Mouse (Mus musculus) WW6 (cell line): ENCODE data around the gene Slc5a12.

Source experiments
- DNase-seq: peaks from one replicate; pipeline ENCODE4 v3.0.0-alpha.2; 2013; ENCODE audit warnings: low read depth, low spot score

The Slc5a12 gene

DNA sequence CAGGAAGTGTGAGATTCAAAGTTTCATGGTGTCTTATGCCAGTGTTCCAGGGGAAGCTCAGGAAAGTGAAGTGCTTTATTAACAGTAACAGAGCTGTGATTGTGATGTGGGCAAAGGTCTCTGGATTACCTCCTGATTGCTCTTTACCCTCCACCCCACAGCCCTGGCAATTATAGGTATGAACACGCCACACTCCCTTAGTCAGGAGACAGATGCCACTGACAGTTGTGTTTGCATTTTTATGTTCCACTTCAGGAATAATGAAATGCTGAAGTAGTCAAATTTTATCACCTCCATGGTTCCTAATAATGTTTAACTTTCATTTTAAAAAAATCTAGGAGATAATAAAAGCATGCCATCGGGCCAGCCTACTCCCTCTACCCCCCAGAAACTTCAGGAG, at the start of gene Slc5a12:
Gene Slc5a12, plus strand, starts transcription at position 367 of the 400 bp plus-strand sequence.
- no peak for DNase-seq

DNA sequence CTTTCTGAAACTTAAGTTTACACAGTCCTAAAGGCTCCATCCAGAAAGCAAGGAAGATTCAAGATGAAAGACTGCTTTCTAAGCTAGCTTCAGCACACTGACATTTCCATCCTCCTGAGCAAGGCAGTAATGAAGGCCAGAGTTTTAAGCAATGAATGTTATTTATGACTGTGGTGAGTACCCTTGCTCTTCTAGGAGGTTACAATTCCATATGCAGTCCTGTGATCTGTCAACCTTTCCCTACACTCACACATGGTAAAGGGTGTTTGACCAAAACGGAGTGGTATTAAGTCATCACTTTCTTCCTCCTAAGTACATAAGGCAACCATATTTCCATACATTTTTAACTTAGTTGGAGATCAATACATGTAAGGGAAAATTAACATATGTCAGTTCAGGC, 41.0 kb upstream of the Slc5a12 start:
- no peak for DNase-seq

- DNase-seq: no peak
Measured at GRCm38 (mm10) chr2:110562621-110563020, 34.5 kb upstream of the Slc5a12 start.

- DNase-seq: peak; percentile 9
Measured at GRCm38 (mm10) chr2:110564673-110565627, 32.1 kb upstream of the Slc5a12 start.

DNA sequence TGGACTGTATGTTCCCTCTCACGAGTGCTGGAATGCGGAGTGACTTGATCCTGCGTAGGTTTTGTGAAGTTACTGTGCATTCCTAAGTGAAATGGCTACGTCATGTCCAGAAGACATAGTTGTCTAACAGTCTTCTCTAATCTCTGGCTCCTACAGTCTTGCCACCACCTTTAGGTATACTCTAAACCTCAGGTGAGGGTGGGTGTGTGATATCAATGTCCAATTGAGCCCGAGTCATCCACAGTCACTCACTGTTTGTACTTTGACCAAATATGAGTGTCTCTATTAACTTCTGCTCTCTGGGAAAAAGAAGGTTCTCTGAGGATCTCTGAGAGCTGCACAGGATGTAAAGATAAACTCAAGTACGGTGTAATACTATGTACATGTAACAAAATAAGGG, 10.4 kb upstream of the Slc5a12 start:
- DNase-seq: no peak

GRCm38 (mm10) chr2:110590007-110590406, 7.1 kb upstream of the Slc5a12 start:
- DNase-seq: no peak

DNA sequence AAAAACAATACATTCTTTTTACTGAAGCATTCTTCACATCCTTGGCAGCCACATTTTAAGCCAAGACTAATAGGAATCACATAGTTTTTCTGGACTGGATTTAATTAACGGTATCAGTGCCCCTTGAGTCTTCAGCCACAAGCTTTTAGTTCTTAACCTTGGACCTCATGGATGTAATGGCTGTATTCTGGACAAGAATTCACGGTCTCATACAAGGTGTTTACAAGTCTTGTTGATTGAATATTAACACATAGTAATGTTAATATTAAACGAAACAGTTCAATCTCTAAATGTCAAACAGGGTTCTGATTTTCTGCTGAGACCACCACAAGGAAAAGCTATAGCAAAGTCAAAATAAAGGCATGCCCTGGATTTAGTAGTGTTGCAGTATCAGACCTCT, 4.8 kb upstream of the Slc5a12 start:
- DNase-seq: no peak

DNA sequence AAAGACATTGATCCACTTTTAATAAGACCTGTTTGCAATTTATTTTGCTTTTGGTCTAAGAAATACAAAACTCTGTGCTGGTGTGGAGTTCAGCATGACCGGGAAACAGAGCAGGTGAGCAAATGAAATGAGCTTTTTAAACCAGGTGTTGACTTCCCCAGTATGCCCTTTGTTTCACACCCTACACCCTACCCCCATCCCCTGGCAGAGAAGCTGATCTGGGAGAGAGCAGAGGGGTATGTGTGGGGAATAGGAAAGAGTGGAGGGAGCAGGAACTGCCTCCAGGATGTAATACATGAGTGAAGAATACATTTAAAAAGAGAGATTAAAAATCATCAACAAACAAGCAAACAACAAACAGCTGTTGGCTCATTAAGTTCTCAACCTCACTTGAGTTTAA, 47.3 kb downstream of the Slc5a12 start:
- no peak for DNase-seq

DNA sequence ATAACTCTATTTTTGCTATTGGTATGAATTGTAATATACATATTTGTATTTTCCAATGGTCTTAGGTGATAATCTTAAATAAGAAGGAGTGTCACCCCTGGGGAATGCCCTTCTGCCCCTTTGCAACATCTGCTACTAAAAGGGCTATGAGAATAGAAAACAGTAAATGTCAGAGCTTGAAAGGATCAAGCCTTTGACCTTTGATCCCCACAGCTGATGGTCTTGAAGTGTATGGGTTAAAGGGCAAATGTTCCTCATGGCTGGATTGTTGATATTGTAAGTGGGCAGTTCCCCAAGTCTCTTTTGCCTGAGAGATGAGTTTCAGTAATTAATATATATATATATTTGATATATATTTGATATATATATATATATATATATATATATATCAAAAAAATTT, 47.7 kb downstream of the Slc5a12 start:
- no peak for DNase-seq

DNA sequence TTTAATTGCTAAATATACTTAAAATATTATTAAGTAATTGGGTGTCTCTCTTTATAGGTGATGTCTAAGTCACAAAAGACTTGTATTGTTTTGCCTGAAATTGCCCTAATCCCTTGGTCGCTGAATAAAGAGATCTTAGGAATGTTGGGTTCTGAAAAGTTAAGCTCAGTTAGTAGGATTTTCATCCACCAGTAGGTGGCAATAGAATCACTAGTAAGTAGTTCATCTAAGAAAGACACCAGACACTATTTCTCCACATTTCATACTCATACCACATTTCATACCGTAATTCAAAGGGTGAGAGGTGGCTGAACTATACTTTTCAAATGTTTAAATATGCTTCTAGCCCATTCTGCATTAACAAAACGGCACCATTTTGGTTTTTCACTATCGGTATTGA, 66.2 kb downstream of the Slc5a12 start:
- DNase-seq: no peak

- DNase-seq: no peak
Measured at GRCm38 (mm10) chr2:110671071-110671624, 74.0 kb downstream of the Slc5a12 start.
